Mouse (Mus musculus) thymus, postnatal 10 days (tissue): Measurements from ENCODE around the gene Mipep.

ENCODE experiments used
- DNase-seq, 2 experiments: peaks; one replicate each; pipeline ENCODE4 v3.0.0; 2021; ENCODE audit warnings: low spot score in 2 of 2

The Mipep gene

GRCm38 (mm10) chr14:60802026-60802425 lies 17.7 kb downstream of the Mipep start:
- no peak for DNase-seq

GRCm38 (mm10) chr14:60804978-60805377 lies 20.6 kb downstream of the Mipep start:
- no peak for DNase-seq

- DNase-seq: no peak
These were observed 21.5 kb downstream of the Mipep start for GRCm38 (mm10) chr14:60805871-60806270.

GRCm38 (mm10) chr14:60806891-60807344 lies 22.5 kb downstream of the Mipep start:
- no peak for DNase-seq

GRCm38 (mm10) chr14:60809881-60810280 lies 25.5 kb downstream of the Mipep start:
- DNase-seq: no peak

GRCm38 (mm10) chr14:60811547-60811946 lies 27.2 kb downstream of the Mipep start:
- DNase-seq: no peak

- no peak for DNase-seq
These were observed 30.7 kb downstream of the Mipep start for GRCm38 (mm10) chr14:60815098-60815497.

- no peak for DNase-seq
These were observed 33.7 kb downstream of the Mipep start for GRCm38 (mm10) chr14:60818045-60818444.

GRCm38 (mm10) chr14:60830096-60830495 lies 45.7 kb downstream of the Mipep start:
- no peak for DNase-seq

- DNase-seq: no peak
These were observed 52.3 kb downstream of the Mipep start for GRCm38 (mm10) chr14:60836709-60837108.

- no peak for DNase-seq
These were observed 55.3 kb downstream of the Mipep start for GRCm38 (mm10) chr14:60839654-60840053.

GRCm38 (mm10) chr14:60841977-60842659 lies 57.7 kb downstream of the Mipep start:
- no peak for DNase-seq

- DNase-seq: no peak
These were observed 59.2 kb downstream of the Mipep start for GRCm38 (mm10) chr14:60843596-60843995.

- no peak for DNase-seq
These were observed 61.1 kb downstream of the Mipep start for GRCm38 (mm10) chr14:60845261-60846045.

GRCm38 (mm10) chr14:60846174-60846573 lies 61.8 kb downstream of the Mipep start:
- no peak for DNase-seq

- DNase-seq: no peak
These were observed 63.8 kb downstream of the Mipep start for GRCm38 (mm10) chr14:60848194-60848593.

- DNase-seq: no peak
These were observed 65.7 kb downstream of the Mipep start for GRCm38 (mm10) chr14:60850101-60850500.

GRCm38 (mm10) chr14:60851632-60852031 lies 67.3 kb downstream of the Mipep start:
- no peak for DNase-seq

GRCm38 (mm10) chr14:60856199-60856912 lies 72.0 kb downstream of the Mipep start:
- no peak for DNase-seq

- DNase-seq: no peak
These were observed 72.5 kb downstream of the Mipep start for GRCm38 (mm10) chr14:60856913-60857300.

GRCm38 (mm10) chr14:60863396-60863795 lies 79.0 kb downstream of the Mipep start:
- no peak for DNase-seq

GRCm38 (mm10) chr14:60866399-60866798 lies 82.0 kb downstream of the Mipep start:
- no peak for DNase-seq
